Mouse (Mus musculus): ENCODE measurements around the gene Foxc2.

The Foxc2 gene

DNA sequence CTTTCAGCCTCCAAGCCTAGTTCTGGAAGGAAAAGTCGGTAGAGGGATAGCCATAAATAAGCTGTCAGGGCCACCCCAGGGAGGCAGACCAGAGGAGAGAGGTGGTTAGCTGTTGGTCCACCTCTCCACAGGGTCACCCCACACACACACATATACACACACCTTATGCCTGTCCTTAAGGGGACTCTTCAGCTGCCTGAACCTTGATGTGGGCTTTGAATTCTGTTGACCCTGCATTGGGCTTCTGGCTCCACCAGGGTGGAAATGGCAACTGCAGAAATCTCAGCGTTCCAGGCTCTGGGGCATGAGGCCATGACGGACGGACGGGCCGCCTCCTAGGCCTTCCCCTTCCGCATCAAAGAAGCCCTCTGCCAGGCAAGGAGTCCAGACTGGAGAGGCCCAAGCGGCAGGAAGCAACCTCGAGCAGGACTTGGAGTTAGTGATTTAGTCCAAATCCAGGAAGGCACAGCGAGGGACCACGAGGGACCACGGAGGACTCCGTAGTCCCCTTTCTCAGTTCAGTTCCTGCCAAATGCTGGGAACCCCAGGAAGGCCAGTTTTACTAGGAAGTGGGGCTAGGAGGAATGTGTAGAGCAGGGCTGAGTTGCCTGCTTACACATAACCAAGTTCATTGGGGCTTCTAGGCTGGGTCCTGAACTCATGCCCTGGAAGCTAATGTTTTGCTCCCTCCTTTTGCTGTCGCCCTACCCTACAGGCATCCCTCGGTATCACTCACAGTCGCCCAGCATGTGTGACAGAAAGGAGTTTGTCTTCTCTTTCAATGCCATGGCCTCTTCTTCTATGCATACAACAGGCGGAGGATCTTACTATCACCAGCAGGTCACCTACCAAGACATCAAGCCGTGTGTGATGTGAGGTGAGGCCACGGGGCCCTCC is 29.7 kb upstream of the Foxc2 start:
- no peak for DNase-seq

GRCm38 (mm10) chr8:121088281-121088680 is 27.7 kb upstream of the Foxc2 start:
- no peak for DNase-seq

- DNase-seq = no peak
These were observed 26.9 kb upstream of the Foxc2 start for GRCm38 (mm10) chr8:121088871-121089630.

GRCm38 (mm10) chr8:121089631-121090380 is 26.2 kb upstream of the Foxc2 start:
- no peak for DNase-seq

- no peak for DNase-seq
These were observed 25.3 kb upstream of the Foxc2 start for GRCm38 (mm10) chr8:121090716-121091115.

DNA sequence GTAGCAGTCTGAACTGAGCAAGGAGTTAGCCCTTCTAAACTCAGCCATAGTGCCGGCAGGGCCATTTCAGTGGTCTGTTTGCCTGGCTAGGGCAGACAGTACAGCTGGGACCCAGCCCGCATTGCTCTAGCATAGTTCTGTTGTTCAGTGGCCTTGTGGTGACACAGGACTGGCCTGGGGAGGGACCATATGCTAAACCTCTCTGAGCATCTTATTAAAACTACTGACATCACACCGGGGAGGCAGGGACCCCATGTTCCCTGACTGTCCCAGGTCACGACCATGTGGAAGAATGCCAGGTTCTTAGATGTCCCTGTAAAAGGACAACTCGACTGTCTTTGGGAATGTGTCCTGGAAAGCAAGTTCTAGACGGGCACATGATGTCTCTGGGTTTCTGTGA is 23.8 kb upstream of the Foxc2 start:
- DNase-seq = no peak

DNA sequence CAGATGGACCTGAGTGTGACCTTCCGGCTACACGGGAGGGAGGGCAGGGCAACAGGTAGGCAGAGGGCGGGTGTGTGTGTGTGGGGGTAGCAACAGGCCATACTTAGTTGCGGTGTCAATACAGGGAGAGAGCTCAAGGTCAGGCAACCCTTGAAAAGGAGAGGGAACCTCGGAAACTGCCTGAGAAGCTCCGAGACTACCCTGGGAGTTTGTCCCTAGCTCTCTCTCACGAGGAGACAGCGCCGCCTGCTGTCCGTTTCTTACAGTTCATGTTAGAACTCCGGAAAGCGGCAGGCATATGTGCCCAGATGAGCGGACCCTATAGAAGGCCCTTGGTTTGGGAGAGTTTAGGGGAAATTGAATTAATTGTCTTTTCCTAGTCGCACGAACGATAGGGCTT is 23.3 kb upstream of the Foxc2 start:
- DNase-seq = peak; percentile 84

- no peak for DNase-seq
These were observed 22.5 kb upstream of the Foxc2 start for GRCm38 (mm10) chr8:121093496-121093895.

DNA sequence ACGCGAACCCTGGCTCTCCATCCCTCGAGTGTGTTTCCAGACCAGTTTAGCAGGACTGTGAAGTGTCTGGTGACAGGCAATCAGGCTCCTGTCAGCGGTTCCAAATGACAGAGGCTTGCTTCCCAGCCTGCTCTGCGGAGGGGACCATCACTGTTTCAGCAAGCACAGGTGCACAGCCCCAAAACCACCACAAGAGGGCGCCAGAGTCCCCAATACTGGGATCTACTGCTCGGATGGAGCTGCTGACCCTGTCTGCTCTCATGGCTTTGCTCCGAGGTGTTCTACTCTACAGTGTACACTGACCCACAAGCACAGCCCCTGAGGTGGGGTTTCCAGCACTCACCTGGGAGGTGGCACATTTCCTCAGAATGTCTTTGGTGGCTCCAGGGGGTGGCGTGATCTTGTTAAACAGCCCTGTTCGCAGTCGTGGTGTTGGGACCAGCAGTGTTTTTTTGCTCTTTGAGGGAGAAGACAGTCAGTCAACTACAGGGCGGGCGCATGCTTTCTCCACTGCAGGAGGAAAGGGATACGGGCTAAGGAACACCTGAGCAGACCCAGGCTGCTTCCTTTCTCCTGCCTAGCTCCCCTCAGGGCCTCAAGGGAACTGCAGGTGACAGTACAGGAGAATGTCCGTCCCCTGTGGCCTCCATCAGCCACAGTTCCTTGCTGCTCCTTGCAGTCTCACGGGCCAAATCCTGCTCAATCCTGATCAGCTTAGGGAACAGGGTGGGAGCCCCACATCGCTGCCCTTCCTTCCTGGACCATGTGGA is 11.7 kb upstream of the Foxc2 start:
- DNase-seq = peak; percentile 75

DNA sequence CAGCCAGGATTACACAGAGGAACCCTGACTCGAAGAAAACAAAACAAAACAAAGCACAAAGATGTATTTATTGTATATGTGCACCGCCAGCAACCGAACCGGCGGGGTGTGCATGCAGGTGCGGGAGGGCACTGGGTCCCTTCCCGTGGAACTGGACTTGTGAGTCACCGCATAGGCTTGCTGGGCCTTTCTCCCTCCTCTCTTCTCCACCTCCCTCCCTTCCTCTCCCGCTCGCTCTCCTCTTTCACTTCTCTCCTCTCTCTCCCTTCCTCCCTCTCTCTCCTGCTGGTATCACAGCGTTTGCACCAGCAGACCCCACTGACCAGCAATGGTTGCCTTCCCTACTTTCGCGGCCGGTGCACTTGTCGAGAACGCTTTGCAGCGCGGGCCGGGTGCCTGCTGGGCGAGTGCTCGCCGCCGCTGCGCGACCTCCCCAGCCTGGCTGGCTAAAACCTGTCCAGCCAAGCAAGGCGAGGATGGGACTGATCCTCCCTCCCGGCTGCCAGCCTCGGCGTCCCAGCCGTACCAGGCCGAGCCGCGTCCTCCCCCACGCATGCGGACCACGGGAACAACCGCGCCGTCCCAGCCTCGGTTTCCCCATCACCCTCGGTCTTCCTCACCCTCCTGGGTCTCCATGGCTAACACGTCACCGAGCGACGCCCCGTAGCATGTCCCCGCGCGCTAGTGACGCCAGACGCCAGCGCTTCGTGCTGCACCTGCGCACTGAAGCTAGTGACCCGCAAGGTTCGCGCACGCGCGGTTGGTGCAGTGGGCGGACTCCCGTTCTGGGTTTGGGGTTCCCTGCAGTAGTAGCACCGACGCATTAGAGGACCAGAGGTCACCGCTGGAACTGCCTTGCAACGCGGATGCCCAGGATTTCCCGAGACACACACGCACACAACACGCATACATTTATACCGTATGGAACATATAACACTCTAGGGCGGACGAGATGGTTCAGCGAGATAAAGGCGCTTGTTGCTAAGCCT is 8.0 kb upstream of the Foxc2 start, which contains the start of gene Mthfsd:
Mthfsd (minus strand) TSS at position 725 of the 989 bp plus-strand sequence.
- DNase-seq = peak; percentile 99

GRCm38 (mm10) chr8:121108657-121109056 is 7.3 kb upstream of the Foxc2 start:
- no peak for DNase-seq

GRCm38 (mm10) chr8:121111145-121111907 is 4.6 kb upstream of the Foxc2 start:
- DNase-seq = no peak

DNA sequence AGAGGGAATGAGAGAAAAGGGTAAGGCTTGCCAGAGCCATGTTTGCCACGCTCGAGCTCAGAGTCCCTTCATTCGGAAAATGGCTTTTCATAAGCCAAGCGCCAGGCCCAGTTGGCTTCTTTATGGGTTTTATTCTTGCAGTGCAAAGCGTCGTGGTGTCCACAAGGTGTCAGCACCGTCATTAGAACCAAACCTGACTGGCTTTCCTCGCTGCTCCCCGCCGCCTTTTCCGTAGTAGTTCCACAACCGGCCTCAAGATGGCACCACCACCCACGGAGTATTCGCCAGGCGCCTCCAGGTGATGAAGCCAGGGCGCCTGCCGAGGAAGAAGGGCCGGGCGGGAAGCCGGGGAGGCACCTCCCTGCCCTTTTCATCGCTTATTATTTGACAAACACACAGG is 2.7 kb upstream of the Foxc2 start:
- peak; percentile 96 for DNase-seq

GRCm38 (mm10) chr8:121115136-121115535 is 835 bp upstream of the Foxc2 start:
- no peak for DNase-seq

GRCm38 (mm10) chr8:121116591-121117185 is 717 bp downstream of the Foxc2 start:
- peak; percentile 55 for DNase-seq

GRCm38 (mm10) chr8:121117186-121117651 is 1.2 kb downstream of the Foxc2 start:
- peak; percentile 44 for DNase-seq

- no peak for DNase-seq
These were observed 1.9 kb downstream of the Foxc2 start for GRCm38 (mm10) chr8:121117906-121118305.

DNA sequence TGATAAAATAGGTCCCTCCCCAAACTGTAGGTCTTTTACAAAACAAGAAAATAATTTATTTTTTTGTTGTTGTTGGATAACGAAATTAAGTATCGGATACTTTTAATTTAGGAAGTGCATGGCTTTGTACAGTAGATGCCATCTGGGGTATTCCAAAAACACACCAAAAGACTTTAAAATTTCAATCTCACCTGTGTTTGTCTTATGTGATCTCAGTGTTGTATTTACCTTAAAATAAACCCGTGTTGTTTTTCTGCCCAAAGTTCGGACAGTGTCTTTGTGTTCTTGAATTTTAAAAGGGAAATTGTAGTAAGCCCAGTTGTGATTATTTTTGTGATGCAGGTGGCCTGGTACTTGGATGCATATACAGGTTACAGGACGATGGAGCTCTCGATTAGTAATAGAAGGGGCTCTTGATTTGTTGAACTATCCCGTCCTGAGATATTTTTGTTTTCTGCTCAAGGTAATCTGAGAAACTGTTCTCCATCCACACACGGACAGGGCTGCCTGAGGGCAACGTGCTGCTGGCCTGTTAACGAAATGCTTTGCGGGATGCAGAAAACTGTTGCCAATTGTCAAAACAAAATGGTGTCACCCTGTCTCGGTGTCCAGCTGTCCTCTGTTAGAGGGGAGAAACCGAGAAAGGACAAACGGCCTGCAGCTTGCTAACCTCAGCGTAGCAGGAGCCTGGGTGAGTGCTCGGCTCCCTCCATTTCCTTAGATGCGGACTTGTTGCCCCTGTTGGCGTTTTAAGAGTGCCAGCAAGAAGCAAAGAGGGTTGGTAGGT is 2.9 kb downstream of the Foxc2 start:
- no peak for DNase-seq
